Mouse (Mus musculus): ENCODE results near the gene Fam229b. TPM values are rescaled to one million over a fixed set of nuclear protein-coding genes. Genes with fewer than 3 reads are reported as not detected.

Fam229b gene
- 5.4 and 7.2 TPM in 2 replicates for polyA plus RNA-seq (2012; rRNA removed)

DNA sequence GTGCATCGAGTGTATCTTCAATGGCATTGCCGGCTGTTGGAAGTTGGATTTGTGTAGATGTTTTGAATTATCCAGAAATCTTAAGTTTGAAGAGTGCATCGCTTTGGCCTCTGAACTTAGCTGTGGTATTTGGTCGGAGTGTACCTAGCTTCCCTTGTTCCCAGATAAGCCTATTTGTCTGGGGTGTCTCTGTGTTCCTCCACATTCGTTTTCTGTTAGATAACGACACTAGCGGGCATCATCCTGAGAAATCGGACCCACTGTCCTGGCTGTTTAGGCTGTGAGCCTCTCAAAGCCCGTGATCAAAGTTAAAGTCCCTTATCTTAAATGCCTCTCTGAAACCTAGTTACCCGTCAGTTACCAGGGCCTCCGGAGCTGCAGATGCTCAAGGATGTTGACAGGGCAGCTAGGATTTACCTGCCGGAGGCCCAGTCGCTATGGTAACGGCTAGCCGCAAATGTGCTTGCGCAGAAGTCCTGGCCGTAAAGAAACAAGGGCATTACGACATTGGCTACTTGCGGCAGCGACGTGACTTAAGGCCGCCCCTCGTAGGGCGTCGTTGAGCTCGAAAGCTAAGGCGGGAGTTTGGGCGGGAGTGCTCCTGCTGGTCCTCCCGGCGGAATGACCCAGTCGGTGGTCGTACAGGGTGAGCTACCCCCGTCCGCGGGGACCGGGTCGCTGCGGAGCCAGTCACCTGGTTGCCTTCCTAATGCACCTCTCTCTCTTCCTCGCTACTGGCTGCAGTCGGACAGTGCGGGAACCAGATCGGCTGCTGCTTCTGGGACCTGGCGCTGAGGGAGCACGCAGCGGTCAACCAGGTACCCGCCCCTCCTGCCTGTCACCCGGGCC, at the start of gene Fam229b, which contains the start of gene Tube1:
TSS of gene Fam229b (minus strand) at position 453 of the 849 bp plus-strand sequence.
TSS of gene Tube1 (plus strand) at position 515 of the 849 bp plus-strand sequence.
- H3K27me3 ChIP-seq (replicated peaks; ENCODE audit: control insufficient read depth, insufficient read depth, low read length), result no peaks in the 10 kb centered on the region
- TF ChIP-seq CTCF (conservative IDR thresholded peaks at IDR 0.05; ENCODE audit: insufficient read depth, insufficient read length, low read depth, low read length), result no peak
- DNase-seq, result peak; percentile 96
- H3K36me3 ChIP-seq (ENCODE audit: control insufficient read depth, insufficient read depth, low read length), result no peaks in the 10 kb centered on the region
- 5% methylated on average over 47 of the region's 47 CpGs for WGBS
- peak within 1 kb of the TSS; percentile 75 for H3K4me3 ChIP-seq (ENCODE audit: insufficient read depth, low read depth, low read length)
- H3K27ac ChIP-seq (ENCODE audit: insufficient read depth, low read depth, low read length), result no peak within 1 kb of the TSS
- no peaks in the 10 kb centered on the region; the same call in 1 of the 2 replicates for H3K4me1 ChIP-seq (ENCODE audit: control insufficient read depth, insufficient read depth, low read length)

DNA sequence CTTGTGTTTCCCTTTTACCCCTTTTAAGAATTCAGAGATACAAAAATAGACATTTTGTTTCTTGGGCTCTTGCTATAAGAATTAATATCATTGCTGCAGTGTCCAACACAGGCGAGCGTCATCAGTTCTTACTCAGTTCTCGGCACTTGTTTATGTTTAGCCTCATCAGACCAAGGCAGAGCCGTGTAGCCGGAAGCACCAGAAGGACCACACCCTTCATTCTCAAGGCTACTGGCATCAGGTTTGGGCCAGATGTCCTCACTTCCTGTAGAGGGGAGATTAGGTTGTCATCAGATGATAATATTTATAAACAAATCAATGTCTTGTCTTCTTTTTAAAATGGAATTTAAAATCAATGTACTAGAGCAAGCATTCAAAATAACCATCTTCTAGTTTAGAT, 43.3 kb upstream of the Fam229b start:
- 86% methylated on average over 5 of the region's 5 CpGs for WGBS
- H3K4me1 ChIP-seq (ENCODE audit: control insufficient read depth, insufficient read depth, low read length), result no peaks in the 10 kb centered on the region
- no peak overlapping the region for H3K27ac ChIP-seq (ENCODE audit: insufficient read depth, low read depth, low read length)
- H3K27me3 ChIP-seq (replicated peaks; ENCODE audit: control insufficient read depth, insufficient read depth, low read length), result no peaks in the 10 kb centered on the region
- H3K4me3 ChIP-seq (ENCODE audit: insufficient read depth, low read depth, low read length), result no peak overlapping the region
- no peaks in the 10 kb centered on the region for H3K36me3 ChIP-seq (ENCODE audit: control insufficient read depth, insufficient read depth, low read length)
- no peak for DNase-seq
- TF ChIP-seq POLR2A (IDR thresholded peaks at IDR 0.05; ENCODE audit: low read depth, low read length), result no peak
- TF ChIP-seq CTCF (conservative IDR thresholded peaks at IDR 0.05; ENCODE audit: insufficient read depth, insufficient read length, low read depth, low read length), result no peak

DNA sequence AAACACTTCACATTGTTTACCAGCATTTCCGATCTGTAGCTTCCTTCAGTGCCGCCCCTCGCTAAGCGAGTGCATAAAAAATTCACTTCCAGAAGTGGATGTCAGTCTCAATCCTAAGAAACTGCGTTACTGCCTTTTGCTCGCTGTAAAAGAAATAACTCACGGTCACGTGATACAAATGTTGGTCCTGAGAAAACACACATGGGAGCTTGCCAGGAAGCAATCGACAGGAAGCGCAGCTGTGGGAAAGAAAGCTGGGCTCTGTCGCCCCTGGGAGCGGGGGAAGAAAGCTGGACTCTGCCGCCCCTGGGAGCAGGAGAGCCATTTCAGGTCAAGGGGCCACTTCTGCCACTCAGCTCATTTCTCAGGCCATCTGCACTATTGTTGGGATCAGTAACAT, 39.4 kb upstream of the Fam229b start:
- H3K36me3 ChIP-seq (ENCODE audit: control insufficient read depth, insufficient read depth, low read length), result no peaks in the 10 kb centered on the region
- no peaks in the 10 kb centered on the region for H3K4me1 ChIP-seq (ENCODE audit: control insufficient read depth, insufficient read depth, low read length)
- DNase-seq, result peak; percentile 58
- no peak for TF ChIP-seq CTCF (conservative IDR thresholded peaks at IDR 0.05; ENCODE audit: insufficient read depth, insufficient read length, low read depth, low read length)
- no peak for TF ChIP-seq POLR2A (IDR thresholded peaks at IDR 0.05; ENCODE audit: low read depth, low read length)
- H3K4me3 ChIP-seq (ENCODE audit: insufficient read depth, low read depth, low read length), result peak overlapping the region; percentile 3; the same call in 1 of the 2 replicates
- WGBS, result 32% methylated on average over 13 of the region's 13 CpGs
- H3K27me3 ChIP-seq (replicated peaks; ENCODE audit: control insufficient read depth, insufficient read depth, low read length), result no peaks in the 10 kb centered on the region
- H3K27ac ChIP-seq (ENCODE audit: insufficient read depth, low read depth, low read length), result 0 out of 2 replicates have a peak overlapping the region, but pooled peaks have one; percentile 13

DNA sequence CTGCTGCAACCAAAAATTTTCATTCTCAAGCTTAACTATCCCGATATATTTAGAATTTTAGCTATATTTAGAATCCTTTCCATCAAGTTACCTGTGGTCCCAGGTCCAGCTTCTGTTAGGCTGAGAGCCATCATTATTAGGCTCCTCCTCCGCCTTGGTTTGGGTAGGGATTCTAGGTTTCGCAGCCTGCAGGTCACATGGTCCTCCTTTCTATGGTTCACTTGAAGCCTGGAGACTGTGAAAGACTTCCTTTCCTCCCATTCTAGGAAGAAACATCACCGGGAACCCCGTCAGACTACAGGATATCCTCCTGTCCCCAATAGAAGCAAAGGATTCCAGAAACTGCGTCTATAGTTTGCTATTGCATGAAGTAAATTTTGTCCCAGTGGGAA, 38.8 kb upstream of the Fam229b start:
- TF ChIP-seq POLR2A (IDR thresholded peaks at IDR 0.05; ENCODE audit: low read depth, low read length), result no peak
- no peak for TF ChIP-seq CTCF (conservative IDR thresholded peaks at IDR 0.05; ENCODE audit: insufficient read depth, insufficient read length, low read depth, low read length)
- peak; percentile 23 for DNase-seq
- H3K27me3 ChIP-seq (replicated peaks; ENCODE audit: control insufficient read depth, insufficient read depth, low read length), result no peaks in the 10 kb centered on the region
- 0 out of 2 replicates have a peak overlapping the region, but pooled peaks have one; percentile 13 for H3K27ac ChIP-seq (ENCODE audit: insufficient read depth, low read depth, low read length)
- H3K4me1 ChIP-seq (ENCODE audit: control insufficient read depth, insufficient read depth, low read length), result no peaks in the 10 kb centered on the region
- no peaks in the 10 kb centered on the region for H3K36me3 ChIP-seq (ENCODE audit: control insufficient read depth, insufficient read depth, low read length)
- 65% methylated on average over 6 of the region's 6 CpGs for WGBS
- no peak overlapping the region for H3K4me3 ChIP-seq (ENCODE audit: insufficient read depth, low read depth, low read length)

DNA sequence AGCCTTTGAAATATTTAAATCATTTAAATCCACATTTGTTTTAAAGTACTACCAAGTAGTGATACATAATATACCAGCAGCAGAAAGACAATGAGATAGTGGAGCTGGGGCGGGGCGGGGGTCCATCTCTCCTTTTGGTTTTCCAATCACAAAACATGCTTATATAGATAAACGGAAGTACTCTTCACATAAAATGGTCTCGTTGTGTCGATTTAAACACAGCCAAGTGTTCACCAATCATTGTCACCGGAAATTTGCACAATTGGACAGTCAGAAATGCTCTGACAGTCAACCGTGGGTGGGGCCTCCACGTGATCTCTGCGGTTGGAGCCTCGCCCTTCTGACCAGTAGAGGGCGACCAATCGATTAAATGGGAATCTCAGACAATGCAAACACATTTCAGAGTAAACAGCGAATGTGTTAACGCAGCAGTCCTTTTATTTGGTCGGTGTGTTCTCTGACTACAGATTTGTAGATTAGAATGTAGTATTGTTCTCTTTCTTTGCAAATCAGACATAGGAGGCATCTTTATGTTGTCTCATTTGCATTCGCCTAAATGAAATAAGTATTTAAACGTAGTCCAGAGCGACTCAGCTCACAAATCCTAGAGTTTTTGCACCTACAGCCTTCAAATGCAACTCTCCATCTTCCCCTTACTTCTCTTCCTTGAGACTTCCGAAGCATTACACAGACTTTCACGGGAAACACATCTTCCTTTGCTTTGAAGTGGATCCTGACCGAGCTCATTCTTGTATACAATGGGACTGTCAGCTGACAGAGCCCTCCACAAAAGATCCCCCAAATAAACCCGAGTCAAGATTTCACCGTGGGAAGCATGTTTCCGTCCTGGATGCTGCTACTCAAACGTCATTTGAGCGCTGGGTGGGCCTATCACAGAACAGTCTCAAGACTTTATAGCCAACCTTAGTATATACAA, 38.2 kb upstream of the Fam229b start:
- no peaks in the 10 kb centered on the region for H3K36me3 ChIP-seq (ENCODE audit: control insufficient read depth, insufficient read depth, low read length)
- DNase-seq, result peak; percentile 91
- H3K27ac ChIP-seq (ENCODE audit: insufficient read depth, low read depth, low read length), result no peak overlapping the region; the same call in 1 of the 2 replicates
- TF ChIP-seq CTCF (conservative IDR thresholded peaks at IDR 0.05; ENCODE audit: insufficient read depth, insufficient read length, low read depth, low read length) (peak; percentile 73), POLR2A (IDR thresholded peaks at IDR 0.05; ENCODE audit: low read depth, low read length) (no peak)
- peak overlapping the region; percentile 46 for H3K4me3 ChIP-seq (ENCODE audit: insufficient read depth, low read depth, low read length)
- WGBS, result 21% methylated on average over 26 of the region's 26 CpGs
- H3K27me3 ChIP-seq (replicated peaks; ENCODE audit: control insufficient read depth, insufficient read depth, low read length), result no peaks in the 10 kb centered on the region
- no peaks in the 10 kb centered on the region for H3K4me1 ChIP-seq (ENCODE audit: control insufficient read depth, insufficient read depth, low read length)

DNA sequence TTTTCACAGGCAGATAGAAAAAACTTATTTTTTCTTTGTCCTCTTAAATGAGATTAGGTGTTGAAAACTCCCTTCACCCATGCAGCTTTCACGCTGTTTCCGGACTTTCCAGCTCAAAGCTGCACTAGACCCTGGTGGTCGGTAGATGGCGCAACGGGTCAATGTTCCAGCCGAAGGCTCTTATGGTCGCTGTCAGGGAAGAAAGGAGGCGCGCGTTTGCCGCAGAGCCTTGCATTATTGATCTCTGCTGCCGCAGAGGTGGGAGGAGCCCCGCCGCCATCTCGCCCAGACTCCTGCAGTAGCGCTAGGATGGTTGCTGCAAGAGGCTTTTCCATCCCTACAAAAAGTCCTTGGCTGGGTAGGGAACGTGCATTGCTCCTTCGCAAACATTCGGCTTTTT, 37.4 kb upstream of the Fam229b start:
- TF ChIP-seq POLR2A (IDR thresholded peaks at IDR 0.05; ENCODE audit: low read depth, low read length) (no peak), CTCF (conservative IDR thresholded peaks at IDR 0.05; ENCODE audit: insufficient read depth, insufficient read length, low read depth, low read length) (peak; percentile 96)
- no peaks in the 10 kb centered on the region for H3K4me1 ChIP-seq (ENCODE audit: control insufficient read depth, insufficient read depth, low read length)
- H3K36me3 ChIP-seq (ENCODE audit: control insufficient read depth, insufficient read depth, low read length), result no peaks in the 10 kb centered on the region
- peak overlapping the region; percentile 46 for H3K4me3 ChIP-seq (ENCODE audit: insufficient read depth, low read depth, low read length)
- WGBS, result under 1% methylated on average over 19 of the region's 19 CpGs
- no peaks in the 10 kb centered on the region for H3K27me3 ChIP-seq (replicated peaks; ENCODE audit: control insufficient read depth, insufficient read depth, low read length)
- no peak overlapping the region; the same call in 1 of the 2 replicates for H3K27ac ChIP-seq (ENCODE audit: insufficient read depth, low read depth, low read length)
- DNase-seq, result peak; percentile 91

Data from kidney, adult 2 months (tissue).